8 mouse cellular contexts compared by ENCODE assay signal in the genomic region with DNA sequence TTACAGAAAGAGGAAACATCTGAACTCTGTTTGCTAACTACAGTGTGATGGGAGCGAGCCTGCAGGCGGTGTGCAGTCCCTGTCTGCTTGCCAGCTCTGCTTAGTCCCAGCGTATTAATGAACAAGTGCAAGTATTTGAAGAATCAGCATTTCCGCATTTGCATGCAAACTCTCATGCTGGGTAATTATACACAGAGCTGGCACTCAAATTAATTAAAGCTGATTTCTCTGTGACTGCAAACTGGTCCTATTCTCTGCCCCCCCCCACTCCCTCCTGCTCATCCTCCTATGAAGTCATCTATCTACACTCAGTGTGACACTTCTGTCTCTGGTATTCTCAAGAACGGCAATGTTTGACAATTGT.
DNase-seq lines count a peak whose midpoint lies in the region; ATAC-seq lines count a peak whose summit lies in the region.
"Had no signal": no experiment of that assay in that cellular context is flagged by ENCODE, and none has a peak within 500 bp of the region (broad histone marks: within the 10 kb centered on the region; RNA-seq: fewer than 3 reads in every experiment).

No protein-coding gene starts in this region.

- H3K4me2 ChIP-seq in embryonic facial prominence, embryonic 14.5 days (ENCODE audit: low read depth, low read length): peak overlapping the region; percentile 48
- no peak overlapping the region for H3K4me2 ChIP-seq in intestine, embryonic 15.5 days (replicated peaks)
- H3K4me2 ChIP-seq in midbrain, embryonic 14.5 days (ENCODE audit: low read length): peak overlapping the region; percentile 13; the same call in 1 of the 2 replicates

- peak; percentile 46; the same call in 1 of the 2 replicates for ATAC-seq in embryonic facial prominence, embryonic 14.5 days (ENCODE audit: low read depth)
- 0 out of 2 replicates have a peak, but pooled peaks have one; percentile 28 for ATAC-seq in intestine, embryonic 15.5 days
- peak; percentile 74; the same call in 1 of the 2 replicates for ATAC-seq in midbrain, embryonic 14.5 days (ENCODE audit: low FRiP score, low TSS enrichment)
- ATAC-seq in erythroblast, adult 5-6 weeks (replicated peaks; ENCODE audit: low FRiP score, poor library complexity, severe bottlenecking): no peak

- H3K4me1 ChIP-seq in embryonic facial prominence, embryonic 14.5 days (ENCODE audit: control insufficient read depth, insufficient read depth, low read length): peaks cover 11% of the 10 kb centered on the region; the same call in 1 of the 2 replicates
- H3K4me1 ChIP-seq in intestine, embryonic 15.5 days (replicated peaks): no peaks in the 10 kb centered on the region
- peaks cover 11% of the 10 kb centered on the region; the same call in 1 of the 2 replicates for H3K4me1 ChIP-seq in midbrain, embryonic 14.5 days (ENCODE audit: control insufficient read depth, insufficient read depth, low read length)

- 48% methylated on average over 5 of the region's 5 CpGs for WGBS in embryonic facial prominence, embryonic 14.5 days
- 45% methylated on average over 5 of the region's 5 CpGs for WGBS in intestine, embryonic 15.5 days
- 38% methylated on average over 5 of the region's 5 CpGs for WGBS in midbrain, embryonic 14.5 days

- no peaks in the 10 kb centered on the region for H3K27me3 ChIP-seq in embryonic facial prominence, embryonic 14.5 days (replicated peaks; ENCODE audit: control insufficient read depth, insufficient read depth, low read length)
- H3K27me3 ChIP-seq in intestine, embryonic 15.5 days (replicated peaks): no peaks in the 10 kb centered on the region
- H3K27me3 ChIP-seq in midbrain, embryonic 14.5 days (ENCODE audit: control insufficient read depth, insufficient read depth, low read length): no peaks in the 10 kb centered on the region

- no peaks in the 10 kb centered on the region for H3K36me3 ChIP-seq in embryonic facial prominence, embryonic 14.5 days (ENCODE audit: control insufficient read depth, insufficient read depth, low read length)
- no peaks in the 10 kb centered on the region for H3K36me3 ChIP-seq in intestine, embryonic 15.5 days
- H3K36me3 ChIP-seq in midbrain, embryonic 14.5 days (ENCODE audit: control insufficient read depth, insufficient read depth, low read length): no peaks in the 10 kb centered on the region
- H3K36me3 ChIP-seq: G1E had no signal

- H3K9ac ChIP-seq in embryonic facial prominence, embryonic 14.5 days (ENCODE audit: low read depth, low read length): no peak overlapping the region
- H3K9ac ChIP-seq in intestine, embryonic 15.5 days: no peak overlapping the region
- H3K9ac ChIP-seq in midbrain, embryonic 14.5 days (replicated peaks; ENCODE audit: low read length): no peak overlapping the region

- H3K9me3 ChIP-seq in embryonic facial prominence, embryonic 14.5 days (ENCODE audit: control insufficient read depth, low read length): no peaks in the 10 kb centered on the region
- H3K9me3 ChIP-seq in intestine, embryonic 15.5 days: no peaks in the 10 kb centered on the region
- no peaks in the 10 kb centered on the region for H3K9me3 ChIP-seq in midbrain, embryonic 14.5 days (ENCODE audit: control insufficient read depth, low read length)

- H3K4me3 ChIP-seq in embryonic facial prominence, embryonic 14.5 days (ENCODE audit: low read depth, low read length): peak overlapping the region; percentile 10; the same call in 1 of the 2 replicates
- no peak overlapping the region for H3K4me3 ChIP-seq in intestine, embryonic 15.5 days (replicated peaks)
- H3K4me3 ChIP-seq in midbrain, embryonic 14.5 days (replicated peaks; ENCODE audit: low read depth, low read length): no peak overlapping the region

- peak; percentile 16 to 28 for DNase-seq in layer of hippocampus, postnatal 10 days (ENCODE audit: low spot score in 2 of 2)
- no peak for DNase-seq in layer of hippocampus, postnatal 25 days (ENCODE audit: extremely low spot score in 1 of 2, low spot score in 1 of 2)
- DNase-seq in embryonic facial prominence, embryonic 14.5 days (ENCODE audit: low spot score): peak; percentile 69
- peak; percentile 72 for DNase-seq in midbrain, embryonic 14.5 days
- no peak for DNase-seq in thymus, adult 18-20 months

- H3K27ac ChIP-seq in embryonic facial prominence, embryonic 14.5 days (replicated peaks; ENCODE audit: low read depth, low read length): no peak overlapping the region
- no peak overlapping the region for H3K27ac ChIP-seq in intestine, embryonic 15.5 days
- no peak overlapping the region for H3K27ac ChIP-seq in midbrain, embryonic 14.5 days (replicated peaks; ENCODE audit: low read depth, low read length)

Comparison
In these comparisons a context has a peak if more than half of its experiments do, and no peak if none do; other contexts are left out.
1. DNase-seq: peak in layer of hippocampus, postnatal 10 days (2 of 2), embryonic facial prominence, embryonic 14.5 days (single experiment) and midbrain, embryonic 14.5 days (single experiment); none in layer of hippocampus, postnatal 25 days (0 of 2) and thymus, adult 18-20 months (0 of 2).